Mouse (Mus musculus): ENCODE measurements at regions not wholly inside any gene's neighbourhood (a gene's known extent, or its start where the extent isn't known, plus 50 kb on each side); places are given as distances from the start of the nearest gene placed in this dataset.

- no peak overlapping the region for H3K4me3 ChIP-seq (ENCODE audit: low read depth, low read length)
- no peak for DNase-seq (ENCODE audit: low spot score)
- no peaks in the 10 kb centered on the region for H3K27me3 ChIP-seq (ENCODE audit: insufficient read depth, low read length)
- H3K9me3 ChIP-seq (replicated peaks): peaks cover 51% of the 10 kb centered on the region
- H3K4me1 ChIP-seq (ENCODE audit: insufficient read depth, low read depth, low read length): no peaks in the 10 kb centered on the region
- H3K36me3 ChIP-seq (replicated peaks): no peaks in the 10 kb centered on the region
- TF ChIP-seq CTCF (IDR thresholded peaks at IDR 0.05; ENCODE audit: low read depth, low read length) (no peak), TAL1 (conservative IDR thresholded peaks at IDR 0.05; ENCODE audit: low read depth, low read length) (no peak), POLR2AphosphoS5 (IDR thresholded peaks at IDR 0.05; ENCODE audit: insufficient replicate concordance, low read depth, low read length) (no peak), GATA2 (IDR thresholded peaks at IDR 0.05; ENCODE audit: borderline replicate concordance, low read depth, low read length) (no peak), GATA1 (IDR thresholded peaks at IDR 0.05; ENCODE audit: borderline replicate concordance, low read length) (no peak)
- no peak for ATAC-seq (ENCODE audit: extremely low read depth, insufficient number of reproducible peaks, low FRiP score, poor library complexity, severe bottlenecking)
These were observed 173.1 kb downstream of the Cdh26 start for GRCm38 (mm10) chr2:178603443-178603842.

GRCm38 (mm10) chr2:178606733-178607132, 176.4 kb downstream of the Cdh26 start:
- ATAC-seq (ENCODE audit: extremely low read depth, insufficient number of reproducible peaks, low FRiP score, poor library complexity, severe bottlenecking): no peak
- DNase-seq (ENCODE audit: low spot score): no peak
- Histone ChIP-seq H3K4me3 (ENCODE audit: low read depth, low read length) (no peak overlapping the region), H3K36me3 (replicated peaks) (no peaks in the 10 kb centered on the region), H3K9me3 (replicated peaks) (peaks cover 61% of the 10 kb centered on the region), H3K27me3 (ENCODE audit: insufficient read depth, low read length) (no peaks in the 10 kb centered on the region), H3K4me1 (ENCODE audit: insufficient read depth, low read depth, low read length) (no peaks in the 10 kb centered on the region)
- TF ChIP-seq CTCF (IDR thresholded peaks at IDR 0.05; ENCODE audit: low read depth, low read length) (no peak), POLR2AphosphoS5 (IDR thresholded peaks at IDR 0.05; ENCODE audit: insufficient replicate concordance, low read depth, low read length) (no peak), TAL1 (conservative IDR thresholded peaks at IDR 0.05; ENCODE audit: low read depth, low read length) (no peak), GATA1 (IDR thresholded peaks at IDR 0.05; ENCODE audit: borderline replicate concordance, low read length) (no peak), GATA2 (IDR thresholded peaks at IDR 0.05; ENCODE audit: borderline replicate concordance, low read depth, low read length) (no peak)

DNA sequence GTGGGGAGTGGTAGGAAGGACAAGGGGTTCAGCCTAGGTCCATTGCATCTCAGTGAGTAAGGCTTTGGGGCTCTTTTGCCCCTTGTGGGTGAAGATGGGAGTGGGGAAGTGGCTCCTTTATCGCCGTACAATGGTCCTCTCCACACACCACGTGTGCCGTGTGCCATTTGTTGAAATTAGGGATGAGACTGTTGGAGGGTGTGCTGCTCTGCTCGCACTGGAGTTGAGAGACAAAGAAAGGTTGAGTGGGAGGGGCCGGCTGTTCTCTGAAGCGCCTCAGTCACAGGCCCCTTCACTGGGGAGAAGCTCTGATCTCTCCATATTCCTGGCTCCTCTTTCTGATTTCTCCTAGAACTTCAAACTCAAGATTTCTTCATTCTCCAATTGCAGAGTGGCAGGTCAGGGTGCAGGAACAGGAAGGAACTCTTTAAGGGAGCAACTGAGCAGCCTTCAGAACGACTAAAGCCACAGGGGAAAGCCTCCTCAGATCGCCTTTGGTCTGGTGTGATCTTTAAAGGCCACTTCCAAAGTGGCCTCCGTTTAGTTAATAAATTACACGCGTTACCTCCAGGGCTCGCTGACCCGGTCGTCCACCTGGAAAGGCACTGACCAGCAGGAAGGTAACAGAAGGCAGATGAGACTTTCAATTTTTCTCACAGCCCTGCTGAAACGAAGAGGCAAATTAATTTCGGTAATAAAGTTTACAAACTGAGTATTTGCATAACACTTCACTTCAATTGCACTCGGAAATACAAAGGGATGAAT, 180.1 kb downstream of the Cdh26 start:
- Histone ChIP-seq H3K4me3 (ENCODE audit: low read depth, low read length) (no peak overlapping the region), H3K4me1 (ENCODE audit: insufficient read depth, low read depth, low read length) (no peaks in the 10 kb centered on the region), H3K9me3 (replicated peaks) (peaks cover 70% of the 10 kb centered on the region), H3K36me3 (replicated peaks) (no peaks in the 10 kb centered on the region), H3K27me3 (ENCODE audit: insufficient read depth, low read length) (no peaks in the 10 kb centered on the region)
- no peak for TF ChIP-seq TAL1 (conservative IDR thresholded peaks at IDR 0.05; ENCODE audit: low read depth, low read length)
- no peak for TF ChIP-seq CTCF (IDR thresholded peaks at IDR 0.05; ENCODE audit: low read depth, low read length)
- no peak for TF ChIP-seq GATA1 (IDR thresholded peaks at IDR 0.05; ENCODE audit: borderline replicate concordance, low read length)
- no peak for TF ChIP-seq GATA2 (IDR thresholded peaks at IDR 0.05; ENCODE audit: borderline replicate concordance, low read depth, low read length)
- no peak for TF ChIP-seq POLR2AphosphoS5 (IDR thresholded peaks at IDR 0.05; ENCODE audit: insufficient replicate concordance, low read depth, low read length)
- no peak for ATAC-seq (ENCODE audit: extremely low read depth, insufficient number of reproducible peaks, low FRiP score, poor library complexity, severe bottlenecking)
- no peak for DNase-seq (ENCODE audit: low spot score)

- Histone ChIP-seq H3K9me3 (replicated peaks) (peaks cover 80% of the 10 kb centered on the region), H3K4me1 (ENCODE audit: insufficient read depth, low read depth, low read length) (no peaks in the 10 kb centered on the region), H3K36me3 (replicated peaks) (no peaks in the 10 kb centered on the region), H3K27me3 (ENCODE audit: insufficient read depth, low read length) (no peaks in the 10 kb centered on the region), H3K4me3 (ENCODE audit: low read depth, low read length) (no peak overlapping the region)
- DNase-seq (ENCODE audit: low spot score) (no peak), ATAC-seq (ENCODE audit: extremely low read depth, insufficient number of reproducible peaks, low FRiP score, poor library complexity, severe bottlenecking) (no peak)
- TF ChIP-seq GATA1 (IDR thresholded peaks at IDR 0.05; ENCODE audit: borderline replicate concordance, low read length): no peak
- no peak for TF ChIP-seq CTCF (IDR thresholded peaks at IDR 0.05; ENCODE audit: low read depth, low read length)
- TF ChIP-seq GATA2 (IDR thresholded peaks at IDR 0.05; ENCODE audit: borderline replicate concordance, low read depth, low read length): no peak
- no peak for TF ChIP-seq POLR2AphosphoS5 (IDR thresholded peaks at IDR 0.05; ENCODE audit: insufficient replicate concordance, low read depth, low read length)
- no peak for TF ChIP-seq TAL1 (conservative IDR thresholded peaks at IDR 0.05; ENCODE audit: low read depth, low read length)
These were observed 184.4 kb downstream of the Cdh26 start for GRCm38 (mm10) chr2:178614761-178615160.

DNA sequence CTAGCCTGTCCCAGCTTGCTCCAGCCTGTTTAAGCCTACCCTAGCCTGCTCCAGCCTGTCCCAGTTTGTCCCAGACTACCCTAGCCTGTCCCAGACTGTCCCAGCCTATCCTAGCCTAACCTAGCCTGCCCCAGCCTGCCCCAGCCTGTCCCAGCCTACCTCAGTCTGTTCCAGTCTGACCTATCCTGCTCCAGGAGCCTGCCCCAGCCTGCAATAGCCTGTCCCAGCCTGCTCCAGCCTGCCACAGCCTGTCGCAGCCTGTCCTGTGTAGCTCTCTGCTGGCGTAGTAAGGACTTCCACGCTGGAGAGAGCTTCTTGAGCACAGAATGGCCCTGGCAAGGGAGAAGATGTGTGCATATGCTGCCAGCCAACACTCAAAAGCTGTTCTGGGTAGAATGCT, 192.5 kb downstream of the Cdh26 start:
- H3K9me3 ChIP-seq (replicated peaks): peaks cover 70% of the 10 kb centered on the region
- no peak for ATAC-seq (ENCODE audit: extremely low read depth, insufficient number of reproducible peaks, low FRiP score, poor library complexity, severe bottlenecking)

DNA sequence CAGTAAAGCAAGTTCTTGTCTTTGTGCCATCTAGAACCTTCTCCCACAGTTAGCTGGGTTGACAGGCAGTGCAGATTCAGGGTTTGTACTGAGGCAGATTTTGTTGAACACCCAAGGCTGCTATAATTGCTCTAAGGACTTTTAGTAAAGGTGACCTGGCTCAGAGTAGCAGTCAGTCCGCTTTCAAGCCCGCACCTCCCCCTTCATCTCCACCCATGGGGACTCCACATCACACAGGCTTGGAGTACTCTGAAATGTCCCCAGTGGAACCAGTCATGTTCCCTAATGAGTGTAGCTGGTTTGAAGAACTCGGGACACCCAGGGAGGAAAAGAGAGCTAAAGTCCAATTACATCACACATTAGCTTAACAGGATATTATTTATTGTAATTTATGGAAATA, 194.1 kb downstream of the Cdh26 start:
- H3K9me3 ChIP-seq (replicated peaks): peaks cover 68% of the 10 kb centered on the region
- ATAC-seq (ENCODE audit: extremely low read depth, insufficient number of reproducible peaks, low FRiP score, poor library complexity, severe bottlenecking): no peak
- H3K4me3 ChIP-seq (ENCODE audit: low read depth, low read length): no peak overlapping the region
- TF ChIP-seq GATA2 (IDR thresholded peaks at IDR 0.05; ENCODE audit: borderline replicate concordance, low read depth, low read length) (no peak), POLR2AphosphoS5 (IDR thresholded peaks at IDR 0.05; ENCODE audit: insufficient replicate concordance, low read depth, low read length) (no peak), CTCF (IDR thresholded peaks at IDR 0.05; ENCODE audit: low read depth, low read length) (no peak), TAL1 (conservative IDR thresholded peaks at IDR 0.05; ENCODE audit: low read depth, low read length) (no peak), GATA1 (IDR thresholded peaks at IDR 0.05; ENCODE audit: borderline replicate concordance, low read length) (no peak)
- H3K4me1 ChIP-seq (ENCODE audit: insufficient read depth, low read depth, low read length): no peaks in the 10 kb centered on the region
- no peaks in the 10 kb centered on the region for H3K36me3 ChIP-seq (replicated peaks)
- no peak for DNase-seq (ENCODE audit: low spot score)
- no peaks in the 10 kb centered on the region for H3K27me3 ChIP-seq (ENCODE audit: insufficient read depth, low read length)

More for the DNA sequence above, 192.5 kb downstream of the Cdh26 start:
- DNase-seq (ENCODE audit: low spot score): no peak
- no peak overlapping the region for H3K4me3 ChIP-seq (ENCODE audit: low read depth, low read length)
- no peaks in the 10 kb centered on the region for H3K4me1 ChIP-seq (ENCODE audit: insufficient read depth, low read depth, low read length)
- no peaks in the 10 kb centered on the region for H3K27me3 ChIP-seq (ENCODE audit: insufficient read depth, low read length)
- no peak for TF ChIP-seq POLR2AphosphoS5 (IDR thresholded peaks at IDR 0.05; ENCODE audit: insufficient replicate concordance, low read depth, low read length)
- TF ChIP-seq TAL1 (conservative IDR thresholded peaks at IDR 0.05; ENCODE audit: low read depth, low read length): no peak
- TF ChIP-seq GATA1 (IDR thresholded peaks at IDR 0.05; ENCODE audit: borderline replicate concordance, low read length): no peak
- TF ChIP-seq CTCF (IDR thresholded peaks at IDR 0.05; ENCODE audit: low read depth, low read length): no peak
- no peak for TF ChIP-seq GATA2 (IDR thresholded peaks at IDR 0.05; ENCODE audit: borderline replicate concordance, low read depth, low read length)
- no peaks in the 10 kb centered on the region for H3K36me3 ChIP-seq (replicated peaks)
